Mouse (Mus musculus): ENCODE data around the gene Abcb9. TPM values are rescaled to one million over a fixed set of nuclear protein-coding genes. Genes with fewer than 3 reads are reported as not detected.
"Not testable (repeated sequence)": the region's sequence is repeated elsewhere in the genome, so short reads cannot be mapped to it uniquely, and the experiment has no call there.

Abcb9 gene
- polyA plus RNA-seq, 1 experiment from 2014 or later = 23.5 TPM

- Histone ChIP-seq H3K9ac (no peak overlapping the region), H3K27me3 (no peaks in the 10 kb centered on the region), H3K4me1 (replicated peaks) (peaks cover 29% of the 10 kb centered on the region), H3K9me3 (no peaks in the 10 kb centered on the region), H3K4me3 (no peak overlapping the region), H3K36me3 (no peaks in the 10 kb centered on the region), H3K27ac (replicated peaks) (no peak overlapping the region), H3K4me2 (no peak overlapping the region)
- no peak for ATAC-seq (ENCODE audit: low FRiP score, low read depth)
- WGBS = 86% methylated on average over 13 of the region's 13 CpGs
Measured at GRCm38 (mm10) chr5:124077241-124077640, 18.4 kb downstream of the Abcb9 start.

- no peak overlapping the region for H3K4me3 ChIP-seq
- H3K36me3 ChIP-seq = no peaks in the 10 kb centered on the region
- no peak overlapping the region for H3K27ac ChIP-seq (replicated peaks)
- 54% methylated on average over 9 of the region's 9 CpGs for WGBS
- H3K4me1 ChIP-seq (replicated peaks) = peaks cover 29% of the 10 kb centered on the region
- H3K4me2 ChIP-seq = no peak overlapping the region
- no peak overlapping the region for H3K9ac ChIP-seq
- no peaks in the 10 kb centered on the region for H3K9me3 ChIP-seq
- H3K27me3 ChIP-seq = no peaks in the 10 kb centered on the region
- ATAC-seq (ENCODE audit: low FRiP score, low read depth) = no peak
Measured at GRCm38 (mm10) chr5:124076559-124076958, 19.0 kb downstream of the Abcb9 start.

GRCm38 (mm10) chr5:124075716-124076115 lies 19.9 kb downstream of the Abcb9 start:
- 77% methylated on average over 9 of the region's 9 CpGs for WGBS
- ATAC-seq (ENCODE audit: low FRiP score, low read depth) = no peak
- Histone ChIP-seq H3K27ac (replicated peaks) (no peak overlapping the region), H3K27me3 (no peaks in the 10 kb centered on the region), H3K4me1 (replicated peaks) (peaks cover 29% of the 10 kb centered on the region), H3K9me3 (no peaks in the 10 kb centered on the region), H3K4me2 (no peak overlapping the region), H3K4me3 (no peak overlapping the region), H3K9ac (no peak overlapping the region), H3K36me3 (no peaks in the 10 kb centered on the region)

GRCm38 (mm10) chr5:124074845-124075307 lies 20.7 kb downstream of the Abcb9 start:
- Histone ChIP-seq H3K9ac (no peak overlapping the region), H3K4me2 (no peak overlapping the region), H3K4me3 (no peak overlapping the region), H3K4me1 (replicated peaks) (peaks cover 29% of the 10 kb centered on the region), H3K27ac (replicated peaks) (no peak overlapping the region), H3K27me3 (no peaks in the 10 kb centered on the region), H3K9me3 (no peaks in the 10 kb centered on the region), H3K36me3 (no peaks in the 10 kb centered on the region)
- WGBS = 52% methylated on average over 10 of the region's 10 CpGs
- no peak for ATAC-seq (ENCODE audit: low FRiP score, low read depth)

- no peak overlapping the region for H3K4me2 ChIP-seq
- no peak overlapping the region for H3K27ac ChIP-seq (replicated peaks)
- no peaks in the 10 kb centered on the region for H3K9me3 ChIP-seq
- no peak overlapping the region for H3K9ac ChIP-seq
- no peaks in the 10 kb centered on the region for H3K36me3 ChIP-seq
- 55% methylated on average over 9 of the region's 9 CpGs for WGBS
- no peak for ATAC-seq (ENCODE audit: low FRiP score, low read depth)
- H3K4me3 ChIP-seq = no peak overlapping the region
- peaks cover 21% of the 10 kb centered on the region for H3K4me1 ChIP-seq (replicated peaks)
- H3K27me3 ChIP-seq = no peaks in the 10 kb centered on the region
Measured at GRCm38 (mm10) chr5:124073682-124074081, 21.9 kb downstream of the Abcb9 start.

- no peaks in the 10 kb centered on the region for H3K36me3 ChIP-seq
- no peak for ATAC-seq (ENCODE audit: low FRiP score, low read depth)
- no peak overlapping the region for H3K27ac ChIP-seq (replicated peaks)
- H3K4me3 ChIP-seq = no peak overlapping the region
- no peaks in the 10 kb centered on the region for H3K9me3 ChIP-seq
- no peak overlapping the region for H3K4me2 ChIP-seq
- H3K4me1 ChIP-seq (replicated peaks) = peaks cover 8% of the 10 kb centered on the region
- H3K9ac ChIP-seq = no peak overlapping the region
- no peaks in the 10 kb centered on the region for H3K27me3 ChIP-seq
- 89% methylated on average over 3 of the region's 3 CpGs for WGBS
Measured at GRCm38 (mm10) chr5:124069657-124070056, 25.9 kb downstream of the Abcb9 start.

GRCm38 (mm10) chr5:124062037-124062824 lies 33.4 kb downstream of the Abcb9 start:
- no peaks in the 10 kb centered on the region for H3K9me3 ChIP-seq
- 71% methylated on average over 12 of the region's 12 CpGs for WGBS
- no peak overlapping the region for H3K4me2 ChIP-seq
- no peak overlapping the region for H3K9ac ChIP-seq
- H3K4me3 ChIP-seq = no peak overlapping the region
- ATAC-seq (ENCODE audit: low FRiP score, low read depth) = no peak
- H3K27me3 ChIP-seq = no peaks in the 10 kb centered on the region
- H3K36me3 ChIP-seq = no peaks in the 10 kb centered on the region
- H3K4me1 ChIP-seq (replicated peaks) = peaks cover 14% of the 10 kb centered on the region
- H3K27ac ChIP-seq (replicated peaks) = no peak overlapping the region

- no peak overlapping the region for H3K4me3 ChIP-seq
- H3K4me2 ChIP-seq = no peak overlapping the region
- peaks cover 14% of the 10 kb centered on the region for H3K4me1 ChIP-seq (replicated peaks)
- no peaks in the 10 kb centered on the region for H3K36me3 ChIP-seq
- no peak overlapping the region for H3K9ac ChIP-seq
- no peak for ATAC-seq (ENCODE audit: low FRiP score, low read depth)
- no peak overlapping the region for H3K27ac ChIP-seq (replicated peaks)
- H3K9me3 ChIP-seq = no peaks in the 10 kb centered on the region
- H3K27me3 ChIP-seq = no peaks in the 10 kb centered on the region
- 73% methylated on average over 5 of the region's 5 CpGs for WGBS
Measured at GRCm38 (mm10) chr5:124059677-124060076, 35.9 kb downstream of the Abcb9 start.

- WGBS = 52% methylated on average over 7 of the region's 7 CpGs
Measured at GRCm38 (mm10) chr5:124058749-124059148, 36.8 kb downstream of the Abcb9 start.

GRCm38 (mm10) chr5:124056956-124057355 lies 38.6 kb downstream of the Abcb9 start:
- H3K9ac ChIP-seq = no peak overlapping the region
- no peak overlapping the region for H3K27ac ChIP-seq (replicated peaks)
- 16% methylated on average over 4 of the region's 4 CpGs for WGBS
- no peaks in the 10 kb centered on the region for H3K36me3 ChIP-seq
- H3K4me1 ChIP-seq (replicated peaks) = peaks cover 5% of the 10 kb centered on the region; the same call in 1 of the 2 replicates
- no peak overlapping the region for H3K4me2 ChIP-seq
- H3K4me3 ChIP-seq = no peak overlapping the region
- H3K9me3 ChIP-seq = no peaks in the 10 kb centered on the region
- ATAC-seq (ENCODE audit: low FRiP score, low read depth) = no peak
- no peaks in the 10 kb centered on the region for H3K27me3 ChIP-seq

More at GRCm38 (mm10) chr5:124058749-124059148, 36.8 kb downstream of the Abcb9 start:
- Histone ChIP-seq H3K4me2 (no peak overlapping the region), H3K4me3 (no peak overlapping the region), H3K27ac (replicated peaks) (no peak overlapping the region), H3K9ac (no peak overlapping the region), H3K36me3 (no peaks in the 10 kb centered on the region), H3K4me1 (replicated peaks) (peaks cover 14% of the 10 kb centered on the region), H3K27me3 (no peaks in the 10 kb centered on the region), H3K9me3 (no peaks in the 10 kb centered on the region)
- ATAC-seq (ENCODE audit: low FRiP score, low read depth) = no peak

- no peaks in the 10 kb centered on the region for H3K9me3 ChIP-seq
- H3K4me2 ChIP-seq = no peak overlapping the region
- 100% methylated on average over 1 of the region's 1 CpGs for WGBS
- H3K4me3 ChIP-seq = no peak overlapping the region
- no peaks in the 10 kb centered on the region for H3K27me3 ChIP-seq
- no peak overlapping the region for H3K9ac ChIP-seq
- 0 out of 2 replicates have a peak, but pooled peaks cover 1% of the 10 kb centered on the region for H3K4me1 ChIP-seq (replicated peaks)
- H3K27ac ChIP-seq (replicated peaks) = no peak overlapping the region
- ATAC-seq (ENCODE audit: low FRiP score, low read depth) = no peak
- H3K36me3 ChIP-seq = no peaks in the 10 kb centered on the region
Measured at GRCm38 (mm10) chr5:124056219-124056618, 39.4 kb downstream of the Abcb9 start.

GRCm38 (mm10) chr5:124052641-124053040 lies 43.0 kb downstream of the Abcb9 start:
- not testable (repeated sequence) for H3K36me3 ChIP-seq; H3K27ac ChIP-seq (replicated peaks); H3K4me3 ChIP-seq; H3K9ac ChIP-seq; ATAC-seq (ENCODE audit: low FRiP score, low read depth); H3K9me3 ChIP-seq; H3K4me2 ChIP-seq; H3K27me3 ChIP-seq
- peaks cover 13% of the 10 kb centered on the region for H3K4me1 ChIP-seq (replicated peaks)
- 97% methylated on average over 7 of the region's 7 CpGs for WGBS

All from hindbrain, embryonic 15.5 days (tissue).